Mouse (Mus musculus) kidney, adult 2 months (tissue): ENCODE data around the gene Galnt14. TPM values are rescaled to one million over a fixed set of nuclear protein-coding genes. Genes with fewer than 3 reads are reported as not detected.

Experiments used
- DNase-seq: peaks from one replicate; pipeline ENCODE4 v3.0.0; 2021
- H3K27ac ChIP-seq: fragments of 200-500 bp; 2 replicates; pipeline ENCODE4 v1.5.1; 2012; ENCODE audit warnings: low read depth, low read length, control low read depth, inconsistent platforms; ENCODE audit not compliant: insufficient read depth
- H3K27me3 ChIP-seq: fragments of 200-500 bp; replicated peaks from 2 replicates; pipeline ENCODE4 v1.6.1; 2012; ENCODE audit warnings: mild to moderate bottlenecking, moderate library complexity, low read length, inconsistent platforms; ENCODE audit not compliant: control insufficient read depth, insufficient read depth
- H3K36me3 ChIP-seq: fragments of 200-500 bp; 2 replicates; pipeline ENCODE4 v1.6.1; 2012; ENCODE audit warnings: mild to moderate bottlenecking, moderate library complexity, low read length, inconsistent platforms; ENCODE audit not compliant: control insufficient read depth, insufficient read depth
- H3K4me1 ChIP-seq: fragments of 200-500 bp; 2 replicates; pipeline ENCODE4 v1.6.1; 2011; ENCODE audit warnings: low read length; ENCODE audit not compliant: control insufficient read depth, insufficient read depth
- H3K4me3 ChIP-seq: fragments of 200-500 bp; 2 replicates; pipeline ENCODE4 v1.5.1; 2011; ENCODE audit warnings: mild to moderate bottlenecking, low read depth, low read length, control low read depth; ENCODE audit not compliant: insufficient read depth
- CTCF ChIP-seq: fragments of 200-500 bp; conservative IDR thresholded peaks from 2 replicates; pipeline ENCODE4 v1.5.1; 2011; ENCODE audit warnings: low read depth, mild to moderate bottlenecking, control low read depth, low read length, moderate library complexity, mixed read lengths; ENCODE audit not compliant: insufficient read depth, insufficient read length
- POLR2A ChIP-seq: fragments of 200-500 bp; IDR thresholded peaks from one replicate; pipeline ENCODE4 v1.6.1; 2011; ENCODE audit warnings: low read depth, low read length, control low read depth
- WGBS: fragments of 180-500 bp; shearing (Covaris S2); methylation state at CpG from one replicate; pipeline ENCODE4 v1.1.7; 2018; 5-methylcytosine and 5-hydroxymethylcytosine counted together
- polyA plus RNA-seq: library from polyadenylated mRNA; depleted of rRNA; stranded (reverse); fragments of >200 nt; gene quantifications from 2 replicates; pipeline ENCODE4 v1.2.3, GENCODE M21; 2012

Gene Galnt14
- polyA plus RNA-seq, 1 experiment, result 43.7 TPM

GRCm38 (mm10) chr17:73713347-73713746 lies 3.1 kb upstream of the Galnt14 start:
- TF ChIP-seq CTCF (no peak), POLR2A (no peak)
- H3K4me1 ChIP-seq, result peaks cover 11% of the 10 kb centered on the region
- WGBS, result 68% methylated on average over 11 of the region's 11 CpGs
- H3K27me3 ChIP-seq, result no peaks in the 10 kb centered on the region
- DNase-seq, result no peak
- no peak overlapping the region for H3K4me3 ChIP-seq
- no peak overlapping the region for H3K27ac ChIP-seq
- H3K36me3 ChIP-seq, result no peaks in the 10 kb centered on the region

- DNase-seq, result peak; percentile 70
- Histone ChIP-seq H3K4me1 (peaks cover 14% of the 10 kb centered on the region), H3K27ac (peak overlapping the region; percentile 90), H3K4me3 (no peak overlapping the region), H3K27me3 (no peaks in the 10 kb centered on the region), H3K36me3 (no peaks in the 10 kb centered on the region)
- WGBS, result 67% methylated on average over 15 of the region's 15 CpGs
- TF ChIP-seq CTCF (no peak), POLR2A (no peak)
Measured at GRCm38 (mm10) chr17:73711919-73712318, 1.7 kb upstream of the Galnt14 start.

GRCm38 (mm10) chr17:73709131-73710041 lies 867 bp downstream of the Galnt14 start:
- Histone ChIP-seq H3K4me3 (peak overlapping the region; percentile 61), H3K27me3 (no peaks in the 10 kb centered on the region), H3K36me3 (no peaks in the 10 kb centered on the region), H3K27ac (peak overlapping the region; percentile 79), H3K4me1 (peaks cover 14% of the 10 kb centered on the region)
- WGBS, result 2% methylated on average over 43 of the region's 43 CpGs
- TF ChIP-seq CTCF (no peak), POLR2A (no peak)
- peak; percentile 82 for DNase-seq

- 47% methylated on average over 6 of the region's 6 CpGs for WGBS
- Histone ChIP-seq H3K27me3 (no peaks in the 10 kb centered on the region), H3K27ac (no peak overlapping the region; the same call in 1 of the 2 replicates), H3K4me3 (peak overlapping the region; percentile 25; the same call in 1 of the 2 replicates), H3K4me1 (peaks cover 14% of the 10 kb centered on the region), H3K36me3 (no peaks in the 10 kb centered on the region)
- TF ChIP-seq CTCF, result no peak
- no peak for TF ChIP-seq POLR2A
- peak; percentile 55 for DNase-seq
Measured at GRCm38 (mm10) chr17:73708451-73708850, 1.8 kb downstream of the Galnt14 start.

- Histone ChIP-seq H3K4me1 (peaks cover 10% of the 10 kb centered on the region; the same call in 1 of the 2 replicates), H3K27ac (no peak overlapping the region), H3K4me3 (no peak overlapping the region), H3K27me3 (no peaks in the 10 kb centered on the region), H3K36me3 (no peaks in the 10 kb centered on the region)
- TF ChIP-seq POLR2A (no peak), CTCF (no peak)
- DNase-seq, result peak; percentile 71
Measured at GRCm38 (mm10) chr17:73703571-73703970, 6.7 kb downstream of the Galnt14 start.

GRCm38 (mm10) chr17:73701016-73701415 lies 9.2 kb downstream of the Galnt14 start:
- Histone ChIP-seq H3K27ac (no peak overlapping the region), H3K36me3 (no peaks in the 10 kb centered on the region), H3K27me3 (no peaks in the 10 kb centered on the region), H3K4me1 (peaks cover 6% of the 10 kb centered on the region), H3K4me3 (no peak overlapping the region)
- 17% methylated on average over 7 of the region's 7 CpGs for WGBS
- TF ChIP-seq CTCF (no peak), POLR2A (no peak)
- peak; percentile 74 for DNase-seq

GRCm38 (mm10) chr17:73699881-73700280 lies 10.4 kb downstream of the Galnt14 start:
- Histone ChIP-seq H3K27me3 (no peaks in the 10 kb centered on the region), H3K4me1 (peaks cover 13% of the 10 kb centered on the region), H3K4me3 (no peak overlapping the region), H3K27ac (no peak overlapping the region), H3K36me3 (no peaks in the 10 kb centered on the region)
- no peak for TF ChIP-seq CTCF
- TF ChIP-seq POLR2A, result no peak
- no peak for DNase-seq
- 74% methylated on average over 6 of the region's 6 CpGs for WGBS
